Mouse (Mus musculus) adrenal gland (tissue): ENCODE measurements around the gene Olfr95.
"Not testable (repeated sequence)": the region's sequence is repeated elsewhere in the genome, so short reads cannot be mapped to it uniquely, and the experiment has no call there.

ENCODE experiments used
- intact Hi-C: fragments of 180-260 bp; cut with DNase I; formaldehyde crosslinking; loops from one replicate; pipeline ENCODE4 v1.15.1; 2025
- long read RNA-seq, 2 experiments: library from polyadenylated mRNA; unstranded; transcript quantifications; one replicate each; pipeline ENCODE4 v2.0.0; 2020; ENCODE audit warnings: borderline replicate concordance in 1 of 2; ENCODE audit not compliant: insufficient replicate concordance in 1 of 2

Gene Olfr95
- long read RNA-seq, experiment 1, result 0 reads
- long read RNA-seq, experiment 2, result 0 reads

DNA sequence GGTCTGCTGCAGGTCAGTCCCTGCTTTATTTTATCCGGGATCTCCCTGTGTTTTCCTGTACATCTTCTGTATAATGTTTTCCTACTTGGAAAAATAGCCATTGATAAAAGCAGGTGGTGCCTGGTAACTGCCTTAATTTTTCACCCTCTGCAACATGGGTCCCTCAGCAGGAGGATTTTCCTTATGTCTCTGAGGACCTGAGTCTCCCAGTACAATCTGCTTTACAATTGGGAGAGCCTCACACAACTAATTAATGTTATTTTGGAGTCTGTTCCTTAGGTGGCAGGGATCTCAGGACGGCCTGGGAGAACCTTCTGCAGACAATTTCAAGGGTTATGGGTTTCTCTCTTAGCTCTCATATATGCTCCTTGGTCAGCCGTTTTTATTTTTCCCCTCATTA lies at the start of gene Olfr95:
Olfr95 (minus strand) TSS at position 101 of the 400 bp plus-strand sequence.
- intact Hi-C loops, result no loop called here

DNA sequence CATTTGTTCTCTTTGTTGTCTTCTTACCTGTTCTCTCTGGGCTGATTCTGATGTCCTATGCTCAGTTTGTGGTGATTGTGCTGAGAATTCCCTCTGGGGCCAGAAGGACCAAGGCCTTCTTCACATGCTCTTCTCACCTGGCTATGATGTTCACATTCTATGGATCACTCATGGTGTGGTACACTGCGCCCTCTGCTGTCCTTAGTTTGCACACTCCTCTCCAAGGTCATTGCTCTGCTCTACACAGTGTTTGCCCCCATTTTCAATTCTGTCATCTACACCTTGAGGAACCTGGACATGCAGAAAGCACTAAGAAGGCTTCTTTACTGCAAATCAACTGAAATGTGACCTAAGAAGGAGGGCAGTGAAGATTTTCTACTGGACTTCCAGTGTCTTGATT lies 37.6 kb upstream of the Olfr95 start:
- intact Hi-C loops, result no loop called here

DNA sequence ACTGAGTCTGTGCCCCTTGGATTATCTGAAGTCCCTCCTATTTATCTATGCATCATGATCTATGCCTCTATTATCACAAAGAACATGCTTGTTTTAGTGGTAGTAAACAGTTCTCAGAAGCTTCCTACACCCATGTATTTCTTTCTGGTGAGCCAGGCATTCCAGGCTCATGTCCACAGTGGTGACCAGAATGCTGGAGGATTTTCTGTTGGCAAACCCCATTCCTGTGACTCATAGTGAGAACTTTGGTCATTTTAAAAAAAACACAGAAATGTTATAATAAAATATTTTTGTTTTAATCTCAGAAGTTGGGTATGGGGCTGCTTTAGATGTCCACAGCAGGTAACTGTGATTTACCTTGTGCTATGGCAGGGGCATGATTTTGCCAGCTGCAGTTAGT lies 36.5 kb upstream of the Olfr95 start:
- intact Hi-C loops, result no loop called here

GRCm38 (mm10) chr17:37246715-37247114 lies 33.8 kb upstream of the Olfr95 start:
- intact Hi-C loops, result no loop called here

DNA sequence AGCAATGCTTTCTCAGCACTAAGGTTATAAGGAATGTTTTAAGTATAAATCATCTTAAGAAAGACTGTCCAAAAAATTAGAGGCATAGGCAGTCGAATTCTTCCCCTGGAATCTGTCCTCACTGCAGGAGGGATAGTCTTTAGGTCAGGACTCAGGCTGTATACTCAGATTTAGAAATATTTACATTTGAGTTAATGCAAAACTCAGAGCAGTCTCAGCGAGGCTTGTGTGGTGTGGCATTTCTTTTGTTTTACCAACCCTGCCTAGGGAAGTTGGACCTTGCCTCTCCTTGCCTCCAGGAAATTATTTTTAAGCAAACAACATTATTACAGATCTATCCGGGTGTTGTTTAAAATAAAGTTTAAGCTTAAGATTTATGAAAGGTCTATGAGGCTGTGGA lies 29.3 kb upstream of the Olfr95 start:
- intact Hi-C loops, result no loop called here

- intact Hi-C loops, result not testable (repeated sequence)
Observed at GRCm38 (mm10) chr17:37237230-37237629, 24.3 kb upstream of the Olfr95 start, which contains the start of gene Olfr97. TSS of gene Olfr97 (minus strand) at chr17:37237330.

DNA sequence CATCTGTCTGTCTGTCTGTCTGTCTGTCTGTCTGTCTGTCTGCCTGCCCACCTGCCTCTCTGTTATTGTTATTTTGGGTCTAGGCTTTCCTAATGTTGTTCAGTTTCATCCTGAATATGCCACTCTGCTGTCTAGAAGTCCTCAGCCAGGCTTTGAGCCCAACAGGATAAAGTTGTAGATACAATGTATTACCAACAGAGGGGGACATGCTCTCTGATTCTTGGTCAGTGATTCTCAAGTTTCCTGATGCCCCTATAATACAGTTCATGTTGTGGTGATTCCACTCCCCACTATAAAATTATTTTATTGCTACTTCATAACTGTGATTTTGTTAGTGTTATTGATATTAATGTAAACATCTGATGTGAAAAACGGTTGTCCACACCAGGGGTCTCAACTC lies 9.0 kb upstream of the Olfr95 start:
- intact Hi-C loops, result no loop called here

DNA sequence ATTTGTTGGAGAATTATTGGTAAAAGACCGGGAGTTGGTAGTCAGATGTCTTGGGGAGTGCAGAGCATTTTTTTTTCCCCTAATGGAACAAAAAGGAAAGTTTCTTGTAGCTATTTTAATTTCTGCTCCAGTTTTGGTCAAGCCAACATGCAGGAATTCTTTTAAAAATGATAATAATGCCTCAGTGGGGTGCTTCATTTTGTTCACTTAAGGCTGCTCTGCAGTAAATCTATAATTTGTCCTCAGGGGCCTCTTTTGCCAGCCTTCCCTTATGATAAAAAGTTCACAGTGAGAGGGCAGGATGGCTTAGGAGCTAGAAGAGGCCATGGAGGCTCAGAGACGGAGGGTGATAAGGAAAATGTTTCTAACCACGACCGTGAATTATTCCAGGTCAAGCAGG lies 6.9 kb upstream of the Olfr95 start, which contains the start of gene Olfr96:
Olfr96 (plus strand) TSS at position 301 of the 400 bp plus-strand sequence.
- intact Hi-C loops, result no loop called here

GRCm38 (mm10) chr17:37218486-37218885 lies 5.6 kb upstream of the Olfr95 start:
- intact Hi-C loops, result no loop called here

- intact Hi-C loops, result no loop called here
Observed at GRCm38 (mm10) chr17:37210884-37211768, 1.8 kb downstream of the Olfr95 start.

GRCm38 (mm10) chr17:37203917-37204236 lies 9.0 kb downstream of the Olfr95 start:
- intact Hi-C loops, result loop anchor here (1.0 to 5.0 kb wide), 2 partner anchors 121 to 307 kb away; partner anchors contain the start of gene Trim31

DNA sequence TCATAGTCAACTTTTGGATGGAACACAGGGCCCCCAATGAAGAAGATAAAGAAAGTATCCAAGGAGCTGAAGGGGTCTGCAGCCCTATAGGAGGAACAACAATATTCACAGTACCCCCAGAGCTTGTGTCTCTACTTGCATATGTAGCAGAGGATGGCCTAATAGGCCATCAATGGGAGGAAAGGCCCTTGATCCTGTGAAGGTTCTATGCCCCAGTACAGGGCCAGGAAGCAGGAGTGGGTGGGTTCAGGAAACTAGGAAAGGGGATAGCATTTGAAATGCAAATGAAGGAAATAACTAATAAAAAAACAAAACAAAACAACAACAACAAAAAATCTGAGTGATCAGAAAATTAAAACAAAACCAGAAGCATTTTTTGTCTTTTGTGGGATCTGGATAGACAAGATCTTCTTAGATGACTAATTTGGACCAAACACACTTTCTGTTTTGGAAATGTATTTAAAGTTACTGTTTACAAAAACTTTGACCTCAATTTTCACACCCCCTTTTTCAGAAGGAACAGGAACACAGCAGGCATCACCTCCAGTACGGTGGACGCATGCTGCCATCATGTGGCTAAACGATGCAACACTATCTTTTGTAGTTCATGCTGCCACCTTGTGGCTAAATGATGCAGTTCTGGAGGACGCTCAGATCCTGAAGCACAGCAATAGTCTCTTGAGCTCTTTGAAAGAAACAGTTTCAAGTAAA lies 9.6 kb downstream of the Olfr95 start:
- intact Hi-C loops, result loop anchor here (1.0 to 5.0 kb wide), 2 partner anchors 120 to 306 kb away; partner anchors contain the start of gene Trim31

GRCm38 (mm10) chr17:37200894-37201293 lies 12.0 kb downstream of the Olfr95 start, which contains the start of gene Olfr94:
TSS of gene Olfr94 (minus strand) at chr17:37200994.
- intact Hi-C loops, result loop anchor here (5.0 kb wide), 1 partner anchor 304 kb away; the partner anchor contains the start of gene Trim31

DNA sequence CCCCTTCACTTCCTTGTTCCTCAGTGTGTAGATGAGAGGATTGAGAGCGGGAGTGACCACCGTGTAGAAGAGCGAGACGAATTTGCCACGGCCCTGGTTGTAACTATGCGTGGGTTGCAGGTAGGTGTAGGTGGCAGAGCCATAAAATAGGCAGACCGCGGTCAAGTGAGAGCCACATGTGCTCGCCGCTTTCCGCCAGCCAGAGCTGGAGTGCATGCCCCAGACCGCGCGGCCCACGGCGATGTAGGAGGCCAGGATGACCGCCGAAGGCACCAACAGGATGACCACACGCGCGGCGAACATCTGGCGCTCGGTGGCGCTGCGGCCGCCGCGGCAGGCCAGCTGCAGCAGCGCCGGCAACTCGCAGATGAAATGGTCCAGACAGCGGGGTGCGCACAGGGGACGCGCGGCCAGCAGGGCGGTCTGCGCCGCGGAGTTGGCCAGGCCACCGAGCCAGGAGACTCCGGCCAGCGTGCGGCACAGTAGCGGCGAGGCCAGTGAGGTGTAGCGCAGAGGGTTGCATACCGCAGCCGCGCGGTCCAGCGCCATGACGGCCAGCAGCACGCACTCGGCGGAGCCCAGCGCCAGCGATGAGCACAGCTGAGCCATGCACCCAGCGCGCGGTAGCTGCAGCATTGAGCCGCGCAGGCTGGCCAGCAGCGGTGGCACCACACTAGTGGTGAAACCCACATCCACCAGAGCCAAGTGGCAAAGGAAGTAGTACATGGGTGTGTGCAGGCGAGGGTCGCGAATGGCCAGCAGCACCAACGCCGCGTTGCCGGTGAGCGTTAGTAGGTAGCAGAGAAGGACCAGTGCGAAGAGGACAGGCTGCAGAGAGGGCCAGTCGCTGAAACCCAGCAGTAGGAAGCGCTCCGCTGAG lies 15.8 kb downstream of the Olfr95 start:
- intact Hi-C loops, result no loop called here

DNA sequence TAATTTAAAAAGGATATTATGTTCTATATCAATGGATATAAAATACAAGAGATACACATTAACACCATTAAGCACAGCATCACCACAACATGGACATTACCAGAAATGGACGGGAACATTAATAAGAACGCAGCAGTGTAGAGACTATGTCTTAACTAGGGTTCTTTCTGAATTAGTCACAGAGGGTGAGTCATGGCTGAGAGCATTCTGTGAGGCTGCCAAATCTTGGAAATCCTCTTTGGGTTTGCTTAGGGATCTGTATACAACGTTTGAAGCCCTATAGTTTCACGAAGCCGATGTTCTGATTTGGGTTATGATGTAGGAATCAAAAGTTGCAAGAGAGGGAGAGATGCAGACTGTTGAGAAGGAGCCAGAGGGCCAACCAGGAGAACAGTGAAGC lies 18.1 kb downstream of the Olfr95 start:
- intact Hi-C loops, result no loop called here

DNA sequence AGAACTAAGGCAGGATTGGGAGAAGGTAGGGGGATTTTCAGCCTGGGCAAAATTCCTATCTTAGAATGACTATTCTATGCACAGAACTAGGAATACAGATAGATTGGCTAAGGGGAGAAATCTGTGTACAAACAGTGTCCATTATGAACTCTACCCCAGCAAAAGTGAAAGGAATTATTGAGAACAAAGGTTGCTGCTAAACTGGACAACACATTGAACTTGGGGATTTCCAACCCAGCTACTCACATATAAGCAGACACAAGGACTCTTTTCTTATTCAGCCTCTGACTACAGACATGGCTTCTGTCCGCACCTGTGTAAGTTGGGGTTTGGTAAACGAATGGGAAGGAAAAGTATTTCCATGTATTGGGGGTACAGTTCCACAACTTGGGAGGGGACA lies 19.3 kb downstream of the Olfr95 start, which contains the start of gene Ubd:
Ubd (plus strand) TSS at position 237 of the 400 bp plus-strand sequence.
- intact Hi-C loops, result no loop called here

DNA sequence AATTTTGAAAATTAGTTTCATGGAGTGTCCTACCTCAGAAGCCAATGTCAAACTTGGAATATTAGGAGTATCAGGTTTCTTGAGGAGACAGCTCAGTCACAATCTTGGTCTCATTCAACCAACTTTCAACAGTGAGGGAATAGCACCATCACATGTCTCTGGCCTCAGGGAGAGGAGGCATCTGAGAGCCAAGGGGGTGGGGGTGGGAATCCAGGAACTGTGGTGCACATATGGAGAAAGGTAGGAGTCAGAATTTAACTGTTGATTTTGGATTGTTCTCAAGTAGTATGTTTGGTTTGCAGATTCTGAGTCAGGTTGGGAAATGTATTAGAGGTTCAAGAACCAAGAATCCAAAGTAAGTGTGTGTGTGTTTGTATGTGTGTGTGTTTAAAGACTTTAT lies 19.9 kb downstream of the Olfr95 start:
- intact Hi-C loops, result no loop called here

DNA sequence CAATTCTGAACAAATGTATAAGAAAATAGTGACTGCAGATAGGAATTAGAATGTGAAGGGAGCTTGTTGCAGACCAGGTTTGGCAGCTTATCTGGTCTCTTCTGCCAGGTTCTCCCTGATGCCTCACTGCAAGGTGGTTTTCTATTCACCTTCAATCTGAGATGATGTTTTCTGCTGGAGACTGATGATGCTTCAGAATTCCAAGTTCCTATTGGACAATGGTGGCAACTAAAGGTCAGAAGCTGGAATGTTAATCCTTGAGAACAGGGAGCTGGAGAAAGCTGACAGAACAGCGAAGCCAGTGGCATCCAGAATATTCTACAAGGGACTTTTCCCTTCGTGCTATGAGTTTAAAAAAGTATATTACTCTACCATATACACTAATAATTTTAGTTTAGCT lies 22.2 kb downstream of the Olfr95 start:
- intact Hi-C loops, result no loop called here

DNA sequence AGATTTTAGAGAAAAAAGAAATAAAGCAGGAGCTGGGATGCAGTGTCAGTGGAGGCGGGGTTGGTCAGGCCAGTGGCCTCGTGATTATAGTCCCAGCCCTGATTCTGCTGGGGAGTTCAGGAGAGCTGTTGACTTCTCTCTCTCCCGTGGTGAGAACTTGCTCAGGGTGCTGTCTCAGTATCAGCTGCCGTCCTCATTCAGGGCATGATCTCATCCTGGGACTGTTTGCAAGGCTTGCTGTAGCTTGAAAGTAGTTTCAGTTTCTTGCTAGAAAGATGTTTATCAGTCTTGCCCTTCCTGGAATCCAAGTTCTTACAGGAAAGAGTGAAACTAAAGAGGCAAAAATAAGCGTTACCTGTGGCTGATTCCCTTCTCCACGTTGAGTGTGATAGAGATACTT lies 27.4 kb downstream of the Olfr95 start:
- intact Hi-C loops, result no loop called here

- intact Hi-C loops, result no loop called here
Observed at GRCm38 (mm10) chr17:37161394-37161793, 51.5 kb downstream of the Olfr95 start, which contains the start of gene Olfr93. TSS of gene Olfr93 (minus strand) at chr17:37161494.
